Mouse (Mus musculus): ENCODE data around the gene 4921539E11Rik. TPM values are rescaled to one million over a fixed set of nuclear protein-coding genes. Genes with fewer than 3 reads are reported as not detected.
A peak's percentile ranks its signal among the peaks of the same experiment; 100 is the strongest.

The 4921539E11Rik gene
- not detected in 2 replicates for polyA plus RNA-seq (2015; fragmentation: Nextera tagmentation; extraction: Ambion mirVana)

DNA sequence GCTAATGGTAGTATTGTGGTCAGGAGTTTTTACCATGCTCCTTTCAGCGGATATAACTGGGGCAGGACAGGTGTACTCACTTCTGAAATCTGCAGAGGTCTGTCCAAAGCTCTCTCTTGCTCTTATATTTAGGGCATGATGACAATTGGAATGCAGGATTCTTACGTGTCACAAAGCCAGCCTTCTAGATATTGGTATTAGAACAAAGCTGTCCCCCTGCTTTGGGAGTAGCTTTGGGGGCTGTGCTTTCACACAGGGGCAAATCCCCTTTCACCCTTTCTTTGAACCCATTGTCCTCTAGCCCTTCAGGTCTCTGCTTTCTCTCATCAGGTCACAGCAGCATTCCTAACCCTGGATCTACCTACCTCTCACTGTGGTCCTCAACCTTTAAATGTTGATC, at the start of gene 4921539E11Rik:
Gene 4921539E11Rik (minus strand): TSS at position 101 of the 400 bp plus-strand sequence.
- Histone ChIP-seq H3K9ac (ENCODE audit: low read depth, low read length) (no peak within 1 kb of the TSS), H3K36me3 (ENCODE audit: control insufficient read depth, insufficient read depth, low read length) (no peaks in the 10 kb centered on the region), H3K4me3 (ENCODE audit: low read depth, low read length) (no peak within 1 kb of the TSS), H3K27me3 (ENCODE audit: control insufficient read depth, insufficient read depth, low read depth, low read length) (no peaks in the 10 kb centered on the region), H3K27ac (ENCODE audit: low read length) (no peak within 1 kb of the TSS), H3K4me2 (ENCODE audit: low read length) (no peak within 1 kb of the TSS), H3K4me1 (ENCODE audit: control insufficient read depth, insufficient read depth, low read length) (no peaks in the 10 kb centered on the region), H3K9me3 (replicated peaks; ENCODE audit: control insufficient read depth, low read length, poor library complexity, severe bottlenecking) (no peaks in the 10 kb centered on the region)
- 53% methylated on average over 2 of the region's 2 CpGs for WGBS
- no peak for ATAC-seq

DNA sequence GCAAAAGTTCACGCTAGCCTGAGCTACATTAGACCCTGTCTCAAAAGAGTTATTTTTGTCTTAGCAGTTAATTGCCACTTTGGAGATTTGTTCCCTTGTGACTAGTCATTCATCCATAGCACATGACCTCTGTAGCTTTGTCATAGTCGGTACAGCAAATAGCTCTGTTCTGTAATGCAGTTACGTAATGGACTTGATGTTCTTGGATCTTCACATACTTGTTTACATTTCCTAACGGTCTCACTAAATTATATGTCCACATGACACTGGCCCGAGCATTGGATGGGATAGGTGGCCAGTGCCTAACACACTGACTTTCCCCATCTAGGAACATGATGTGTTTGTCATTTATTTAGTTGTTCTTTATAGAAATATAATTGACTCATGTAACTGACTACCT, 44.5 kb upstream of the 4921539E11Rik start:
- Histone ChIP-seq H3K4me1 (ENCODE audit: control insufficient read depth, insufficient read depth, low read length) (no peaks in the 10 kb centered on the region), H3K9me3 (replicated peaks; ENCODE audit: control insufficient read depth, low read length, poor library complexity, severe bottlenecking) (no peaks in the 10 kb centered on the region), H3K9ac (ENCODE audit: low read depth, low read length) (no peak overlapping the region), H3K27ac (ENCODE audit: low read length) (no peak overlapping the region), H3K36me3 (ENCODE audit: control insufficient read depth, insufficient read depth, low read length) (no peaks in the 10 kb centered on the region; the same call in 1 of the 2 replicates), H3K4me3 (ENCODE audit: low read depth, low read length) (no peak overlapping the region), H3K4me2 (ENCODE audit: low read length) (no peak overlapping the region), H3K27me3 (ENCODE audit: control insufficient read depth, insufficient read depth, low read depth, low read length) (no peaks in the 10 kb centered on the region)
- 89% methylated on average over 5 of the region's 5 CpGs for WGBS
- ATAC-seq, result no peak

DNA sequence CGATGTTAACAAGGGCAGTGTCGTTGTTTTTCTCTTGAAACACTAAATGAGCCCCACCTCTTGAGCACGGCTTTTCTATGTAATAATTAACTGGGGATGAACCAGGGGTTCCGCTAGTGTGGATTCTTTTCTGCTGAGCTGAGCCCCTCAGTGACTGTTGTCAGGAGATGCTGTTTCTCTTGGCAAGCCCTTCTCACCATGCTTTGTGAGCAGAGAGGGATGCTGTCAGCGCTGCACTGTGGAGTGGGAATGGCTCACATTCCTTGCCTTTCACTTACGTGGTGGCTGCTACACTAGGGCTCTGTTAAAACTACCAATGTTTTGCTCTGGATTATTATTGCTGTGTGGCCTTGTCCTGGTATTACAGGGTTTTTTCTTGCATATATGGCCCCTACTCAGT, 38.7 kb upstream of the 4921539E11Rik start:
- 60% methylated on average over 6 of the region's 6 CpGs for WGBS
- Histone ChIP-seq H3K27me3 (ENCODE audit: control insufficient read depth, insufficient read depth, low read depth, low read length) (no peaks in the 10 kb centered on the region), H3K9ac (ENCODE audit: low read depth, low read length) (no peak overlapping the region), H3K4me3 (ENCODE audit: low read depth, low read length) (no peak overlapping the region), H3K36me3 (ENCODE audit: control insufficient read depth, insufficient read depth, low read length) (no peaks in the 10 kb centered on the region; the same call in 1 of the 2 replicates), H3K4me2 (ENCODE audit: low read length) (no peak overlapping the region), H3K4me1 (ENCODE audit: control insufficient read depth, insufficient read depth, low read length) (peaks cover 4% of the 10 kb centered on the region; the same call in 1 of the 2 replicates), H3K9me3 (replicated peaks; ENCODE audit: control insufficient read depth, low read length, poor library complexity, severe bottlenecking) (no peaks in the 10 kb centered on the region), H3K27ac (ENCODE audit: low read length) (no peak overlapping the region)
- ATAC-seq, result no peak

DNA sequence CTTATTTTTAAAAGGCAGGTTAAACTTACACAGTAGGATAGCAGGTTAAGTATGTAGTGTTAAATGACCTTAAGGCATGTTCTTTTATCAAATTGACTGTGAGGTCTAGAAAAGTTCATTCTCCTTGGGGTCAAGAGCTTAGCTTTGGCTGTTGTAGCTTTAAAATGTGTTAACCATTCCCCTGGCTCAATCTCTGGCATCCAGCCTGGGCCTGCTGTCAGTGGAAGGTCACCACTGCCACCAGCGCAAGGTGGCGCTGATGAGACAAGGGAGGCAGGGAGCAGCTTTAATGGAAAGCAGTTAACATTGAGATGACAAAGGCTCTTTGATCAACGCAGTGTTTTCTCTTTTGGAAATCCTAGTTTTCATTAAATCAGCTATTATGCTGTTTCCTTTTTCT, 36.3 kb upstream of the 4921539E11Rik start:
- no peaks in the 10 kb centered on the region for H3K36me3 ChIP-seq (ENCODE audit: control insufficient read depth, insufficient read depth, low read length)
- H3K9ac ChIP-seq (ENCODE audit: low read depth, low read length), result no peak overlapping the region
- 76% methylated on average over 3 of the region's 3 CpGs for WGBS
- no peak overlapping the region for H3K4me2 ChIP-seq (ENCODE audit: low read length)
- no peaks in the 10 kb centered on the region for H3K9me3 ChIP-seq (replicated peaks; ENCODE audit: control insufficient read depth, low read length, poor library complexity, severe bottlenecking)
- no peaks in the 10 kb centered on the region for H3K27me3 ChIP-seq (ENCODE audit: control insufficient read depth, insufficient read depth, low read depth, low read length)
- H3K4me3 ChIP-seq (ENCODE audit: low read depth, low read length), result no peak overlapping the region
- peaks cover 4% of the 10 kb centered on the region; the same call in 1 of the 2 replicates for H3K4me1 ChIP-seq (ENCODE audit: control insufficient read depth, insufficient read depth, low read length)
- no peak overlapping the region for H3K27ac ChIP-seq (ENCODE audit: low read length)
- ATAC-seq, result no peak

DNA sequence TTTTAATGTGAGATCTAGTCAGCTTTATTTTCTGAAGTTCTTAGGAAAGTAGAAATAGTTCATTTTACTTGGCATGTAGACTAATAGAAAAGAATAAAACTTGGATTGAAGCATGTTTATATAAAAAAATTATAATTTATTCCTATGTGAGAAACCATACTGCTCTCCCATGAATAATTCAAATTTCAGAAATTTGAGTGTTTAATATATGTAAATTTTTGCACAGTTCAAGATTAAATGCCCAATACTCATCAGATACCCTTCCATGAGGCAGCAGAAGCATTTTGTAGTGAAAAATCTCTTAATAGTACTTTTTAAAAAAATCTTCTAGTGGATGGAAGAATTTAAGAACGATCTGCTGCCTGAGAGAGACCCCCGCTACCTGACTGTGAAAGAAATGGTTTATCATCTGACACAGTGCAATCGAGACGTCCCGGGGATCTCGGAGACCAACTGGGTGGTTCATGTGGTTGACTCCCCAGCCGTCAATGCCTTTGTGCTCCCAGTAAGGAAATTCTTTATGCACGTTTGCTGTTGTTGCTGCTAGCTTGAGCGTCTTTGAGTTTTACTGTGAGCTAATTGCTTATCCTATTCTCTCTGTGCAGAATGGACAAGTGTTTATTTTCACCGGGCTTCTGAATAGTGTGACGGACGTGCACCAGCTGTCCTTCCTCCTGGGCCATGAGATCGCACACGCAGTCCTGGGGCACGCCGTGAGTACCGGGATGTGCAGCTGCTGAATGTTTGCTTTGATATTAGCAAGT, 34.2 kb upstream of the 4921539E11Rik start:
- no peak for ATAC-seq
- peaks cover 4% of the 10 kb centered on the region; the same call in 1 of the 2 replicates for H3K4me1 ChIP-seq (ENCODE audit: control insufficient read depth, insufficient read depth, low read length)
- H3K4me2 ChIP-seq (ENCODE audit: low read length), result peak overlapping the region; percentile 52
- WGBS, result 12% methylated on average over 17 of the region's 17 CpGs
- H3K4me3 ChIP-seq (ENCODE audit: low read depth, low read length), result peak overlapping the region; percentile 20
- H3K36me3 ChIP-seq (ENCODE audit: control insufficient read depth, insufficient read depth, low read length), result no peaks in the 10 kb centered on the region
- H3K9ac ChIP-seq (ENCODE audit: low read depth, low read length), result peak overlapping the region; percentile 46; the same call in 1 of the 2 replicates
- H3K27ac ChIP-seq (ENCODE audit: low read length), result no peak overlapping the region
- H3K9me3 ChIP-seq (replicated peaks; ENCODE audit: control insufficient read depth, low read length, poor library complexity, severe bottlenecking), result no peaks in the 10 kb centered on the region
- H3K27me3 ChIP-seq (ENCODE audit: control insufficient read depth, insufficient read depth, low read depth, low read length), result no peaks in the 10 kb centered on the region

DNA sequence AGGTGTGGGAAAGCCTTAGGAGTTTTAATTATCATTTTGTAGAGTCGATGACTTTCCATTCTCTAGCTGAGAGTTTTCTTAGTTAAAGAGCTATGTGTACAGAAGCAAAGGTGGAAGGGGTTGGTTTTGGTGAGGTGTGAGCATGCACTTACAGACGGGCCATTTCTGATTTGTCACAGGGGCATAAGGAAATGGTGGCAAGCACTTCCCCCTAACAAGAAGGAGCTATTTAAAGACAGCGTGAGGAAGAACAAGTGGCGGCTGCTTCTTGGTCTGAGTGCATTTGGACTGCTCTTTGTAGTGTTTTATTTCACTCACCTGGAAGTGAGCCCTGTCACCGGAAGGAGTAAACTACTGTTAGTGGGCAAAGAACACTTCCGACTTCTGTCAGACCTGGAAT, 30.8 kb upstream of the 4921539E11Rik start:
- H3K27me3 ChIP-seq (ENCODE audit: control insufficient read depth, insufficient read depth, low read depth, low read length), result no peaks in the 10 kb centered on the region
- peaks cover 4% of the 10 kb centered on the region; the same call in 1 of the 2 replicates for H3K4me1 ChIP-seq (ENCODE audit: control insufficient read depth, insufficient read depth, low read length)
- no peak overlapping the region for H3K4me2 ChIP-seq (ENCODE audit: low read length)
- no peak overlapping the region for H3K9ac ChIP-seq (ENCODE audit: low read depth, low read length)
- no peaks in the 10 kb centered on the region for H3K36me3 ChIP-seq (ENCODE audit: control insufficient read depth, insufficient read depth, low read length)
- H3K4me3 ChIP-seq (ENCODE audit: low read depth, low read length), result no peak overlapping the region
- H3K27ac ChIP-seq (ENCODE audit: low read length), result no peak overlapping the region
- WGBS, result 87% methylated on average over 6 of the region's 6 CpGs
- ATAC-seq, result no peak
- no peaks in the 10 kb centered on the region for H3K9me3 ChIP-seq (replicated peaks; ENCODE audit: control insufficient read depth, low read length, poor library complexity, severe bottlenecking)

DNA sequence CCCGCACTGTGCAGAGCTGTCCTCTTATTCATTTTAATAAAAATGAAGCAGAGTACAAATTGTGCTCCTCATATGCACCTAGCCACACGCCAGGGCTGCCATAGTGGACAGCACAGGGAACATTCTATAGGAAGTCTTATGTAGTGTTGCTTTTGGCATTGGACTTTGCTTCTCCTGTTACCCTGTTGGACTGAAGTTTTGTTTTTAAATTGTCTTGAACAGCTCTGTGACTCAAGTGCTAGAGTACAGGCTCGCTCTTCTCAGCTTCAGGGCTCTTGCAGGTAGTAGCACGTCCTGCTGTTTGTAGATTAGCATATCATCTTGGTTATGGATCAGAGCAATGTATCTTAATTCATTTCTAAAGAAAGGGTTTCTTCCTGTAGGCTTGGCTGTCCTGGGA, 25.2 kb upstream of the 4921539E11Rik start:
- ATAC-seq, result no peak
- Histone ChIP-seq H3K4me1 (ENCODE audit: control insufficient read depth, insufficient read depth, low read length) (peaks cover 10% of the 10 kb centered on the region), H3K36me3 (ENCODE audit: control insufficient read depth, insufficient read depth, low read length) (no peaks in the 10 kb centered on the region), H3K4me2 (ENCODE audit: low read length) (no peak overlapping the region), H3K27me3 (ENCODE audit: control insufficient read depth, insufficient read depth, low read depth, low read length) (no peaks in the 10 kb centered on the region), H3K27ac (ENCODE audit: low read length) (no peak overlapping the region), H3K9me3 (replicated peaks; ENCODE audit: control insufficient read depth, low read length, poor library complexity, severe bottlenecking) (no peaks in the 10 kb centered on the region), H3K4me3 (ENCODE audit: low read depth, low read length) (no peak overlapping the region), H3K9ac (ENCODE audit: low read depth, low read length) (no peak overlapping the region)
- WGBS, result 95% methylated on average over 4 of the region's 4 CpGs

DNA sequence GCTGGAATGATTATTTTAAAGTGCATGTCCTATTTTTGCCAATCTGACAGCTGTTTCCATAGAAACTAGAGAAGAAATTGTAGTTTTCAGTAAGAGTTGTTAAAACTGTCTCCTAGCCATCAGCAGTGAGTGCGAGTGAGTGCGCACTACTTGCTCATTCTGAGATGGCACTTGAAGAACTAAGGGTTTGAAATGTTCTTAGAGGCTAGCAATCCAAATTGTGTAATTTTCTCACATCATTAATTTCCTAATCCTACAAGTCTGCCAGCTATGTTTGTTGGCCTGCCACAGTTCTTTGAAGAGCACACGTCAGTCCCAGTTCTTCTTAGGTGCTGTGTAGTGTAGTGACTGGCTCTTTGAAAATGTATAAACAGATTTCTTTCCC, 23.9 kb upstream of the 4921539E11Rik start:
- Histone ChIP-seq H3K36me3 (ENCODE audit: control insufficient read depth, insufficient read depth, low read length) (no peaks in the 10 kb centered on the region), H3K9me3 (replicated peaks; ENCODE audit: control insufficient read depth, low read length, poor library complexity, severe bottlenecking) (no peaks in the 10 kb centered on the region), H3K4me1 (ENCODE audit: control insufficient read depth, insufficient read depth, low read length) (peaks cover 10% of the 10 kb centered on the region), H3K27me3 (ENCODE audit: control insufficient read depth, insufficient read depth, low read depth, low read length) (no peaks in the 10 kb centered on the region), H3K4me3 (ENCODE audit: low read depth, low read length) (peak overlapping the region; percentile 76), H3K27ac (ENCODE audit: low read length) (peak overlapping the region; percentile 98; the same call in 1 of the 2 replicates), H3K4me2 (ENCODE audit: low read length) (peak overlapping the region; percentile 72), H3K9ac (ENCODE audit: low read depth, low read length) (peak overlapping the region; percentile 85; the same call in 1 of the 2 replicates)
- WGBS, result 24% methylated on average over 3 of the region's 3 CpGs
- ATAC-seq, result no peak
